17 mouse cellular contexts compared by ENCODE assay signal in the genomic region with DNA sequence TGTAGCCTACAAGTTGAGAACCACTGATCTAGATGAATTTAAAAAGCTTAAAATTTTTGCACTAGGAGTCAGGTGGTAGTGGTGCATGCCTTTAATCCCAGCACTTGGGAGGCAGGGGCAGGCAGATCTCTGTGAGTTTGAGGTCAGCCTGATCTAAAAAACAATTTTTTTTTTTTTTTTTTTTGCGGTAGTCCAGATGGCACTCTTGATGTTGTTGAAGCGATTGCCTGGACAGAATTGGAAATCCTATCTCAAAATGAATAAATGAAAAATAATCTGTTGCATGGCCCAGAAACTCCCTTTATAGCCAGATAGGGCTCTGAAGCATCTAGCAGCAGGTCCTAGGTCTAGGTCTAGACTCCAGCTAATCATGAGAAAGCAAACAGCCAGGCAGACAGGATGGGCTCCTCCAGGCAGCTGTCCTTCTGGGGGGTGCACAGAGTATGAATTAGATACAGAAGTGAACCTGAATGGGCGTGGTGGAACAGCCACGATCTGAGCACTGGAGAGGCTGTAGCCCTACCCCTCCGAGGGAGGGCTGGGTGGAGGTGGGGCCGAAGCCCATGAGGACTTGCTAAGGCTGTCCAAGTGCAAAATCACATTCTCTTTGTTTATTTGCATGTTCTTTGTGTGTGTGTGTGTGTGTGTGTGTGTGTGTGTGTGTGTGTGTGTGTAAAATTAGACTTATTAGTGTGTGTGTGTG. TPM values are rescaled to one million over a fixed set of nuclear protein-coding genes. Genes with fewer than 3 reads are reported as not detected.
"Had no signal": no experiment of that assay in that cellular context is flagged by ENCODE, and none has a peak within 500 bp of the region (broad histone marks: within the 10 kb centered on the region; RNA-seq: fewer than 3 reads in every experiment).

No protein-coding gene starts in this region.

- H3K9ac ChIP-seq: limb, embryonic 15.5 days; liver, embryonic 12.5 days; lung, embryonic 14.5 days had no signal

- H3K27ac ChIP-seq: kidney, postnatal 0 days; limb, embryonic 15.5 days; liver, embryonic 12.5 days; midbrain, embryonic 10.5 days; stomach, postnatal 0 days had no signal

- H3K4me1 ChIP-seq: liver, embryonic 12.5 days had no signal

- ATAC-seq: liver, embryonic 12.5 days had no signal

- H3K27me3 ChIP-seq: limb, embryonic 15.5 days; liver, embryonic 12.5 days had no signal

- H3K4me3 ChIP-seq: limb, embryonic 15.5 days; liver, embryonic 12.5 days; midbrain, embryonic 10.5 days had no signal

- DNase-seq: kidney, adult 11 months; kidney, adult 9 months; kidney, postnatal 36 days; layer of hippocampus, adult 9-11 months; layer of hippocampus, postnatal 36 days; lung, embryonic 14.5 days; lung, postnatal 4 days; midbrain, embryonic 14.5 days; thymus, adult 18-20 months; thymus, postnatal 14 days had no signal

- H3K36me3 ChIP-seq: limb, embryonic 15.5 days; liver, embryonic 12.5 days; midbrain, embryonic 10.5 days had no signal

- H3K4me2 ChIP-seq: limb, embryonic 15.5 days; liver, embryonic 12.5 days had no signal

- H3K9me3 ChIP-seq: limb, embryonic 15.5 days; liver, embryonic 12.5 days; midbrain, embryonic 10.5 days had no signal

RNA-seq across cellular contexts. Expression of a gene that starts 27.6 kb away (rescaled TPM):
- total RNA-seq: layer of hippocampus, postnatal 36 days; left cerebral cortex, postnatal 25 days; megakaryocyte, adult 5-6 weeks had no signal
